Comparison of ENCODE assay signal across 24 mouse cellular contexts in genomic region chr4:91583035-91583434, GRCm38 (mm10).
"Had no signal": no experiment of that assay in that cellular context is flagged by ENCODE, and none has a peak within 500 bp of the region (broad histone marks: within the 10 kb centered on the region; RNA-seq: fewer than 3 reads in every experiment).

No protein-coding gene starts in this region.

- H3K4me2 ChIP-seq: heart, embryonic 11.5 days; heart, embryonic 13.5 days; heart, embryonic 15.5 days; hindbrain, embryonic 13.5 days; hindbrain, embryonic 15.5 days; limb, embryonic 12.5 days; liver, embryonic 11.5 days; liver, embryonic 13.5 days; liver, embryonic 15.5 days had no signal

- H3K4me3 ChIP-seq: heart, adult 2 months; heart, embryonic 13.5 days; heart, embryonic 15.5 days; hindbrain, embryonic 13.5 days; hindbrain, embryonic 15.5 days; layer of hippocampus, adult 2 months; limb, embryonic 12.5 days; liver, embryonic 13.5 days; liver, embryonic 15.5 days had no signal

- H3K27ac ChIP-seq: heart, adult 2 months; heart, embryonic 13.5 days; heart, embryonic 15.5 days; hindbrain, embryonic 13.5 days; hindbrain, embryonic 15.5 days; hindbrain, postnatal 0 days; layer of hippocampus, adult 2 months; limb, embryonic 12.5 days; liver, embryonic 13.5 days; liver, embryonic 15.5 days had no signal

- ATAC-seq: hindbrain, postnatal 0 days; liver, postnatal 0 days had no signal

- H3K27me3 ChIP-seq: heart, embryonic 13.5 days; heart, embryonic 15.5 days; hindbrain, embryonic 13.5 days; hindbrain, embryonic 15.5 days; limb, embryonic 12.5 days; liver, embryonic 13.5 days; liver, embryonic 15.5 days had no signal

- H3K9ac ChIP-seq: heart, embryonic 13.5 days; heart, embryonic 15.5 days; hindbrain, embryonic 13.5 days; hindbrain, embryonic 15.5 days; limb, embryonic 12.5 days; liver, embryonic 13.5 days; liver, embryonic 15.5 days; liver, postnatal 0 days had no signal

- H3K36me3 ChIP-seq: heart, embryonic 13.5 days; heart, embryonic 15.5 days; hindbrain, embryonic 13.5 days; hindbrain, embryonic 15.5 days; limb, embryonic 12.5 days; liver, embryonic 13.5 days; liver, embryonic 15.5 days had no signal

- DNase-seq: gastrocnemius, postnatal 14 days; gastrocnemius, postnatal 36 days; heart, adult 2 months; heart, postnatal 14 days; heart, postnatal 36 days; kidney, adult 18-20 months; kidney, adult 8-10 months; kidney, postnatal 10 days; kidney, postnatal 25 days; kidney, postnatal 4 days; left cerebral cortex, postnatal 4 days; liver; liver, embryonic 13.5 days; liver, postnatal 0 days had no signal

- H3K9me3 ChIP-seq: heart, embryonic 13.5 days; heart, embryonic 15.5 days; hindbrain, embryonic 13.5 days; hindbrain, embryonic 15.5 days; limb, embryonic 12.5 days; liver, embryonic 13.5 days; liver, embryonic 15.5 days had no signal

- H3K4me1 ChIP-seq: heart, embryonic 13.5 days; heart, embryonic 15.5 days; hindbrain, embryonic 13.5 days; hindbrain, embryonic 15.5 days; limb, embryonic 12.5 days; liver, embryonic 13.5 days; liver, embryonic 15.5 days had no signal
